Mouse (Mus musculus) lung, embryonic 16.5 days (tissue): ENCODE results near the gene Itih2. TPM values are rescaled to one million over a fixed set of nuclear protein-coding genes. Genes with fewer than 3 reads are reported as not detected.

Experiments used
- ATAC-seq: fragments of 200-750 bp; cut with Nextera tagmentation; 2 replicates; pipeline ENCODE4 v1.8.0; 2017; ENCODE audit warnings: low read depth, mild to moderate bottlenecking, moderate library complexity
- H3K27ac ChIP-seq: fragments of 300-500 bp; sonication (generic); 2 replicates; pipeline ENCODE4 v1.5.1; 2014; ENCODE audit warnings: mild to moderate bottlenecking, control low read depth, low read length
- H3K27me3 ChIP-seq: fragments of 300-500 bp; sonication (generic); 2 replicates; pipeline ENCODE4 v1.6.1; 2014; ENCODE audit warnings: low read depth, low read length, mixed read lengths; ENCODE audit not compliant: control insufficient read depth, insufficient read depth
- H3K36me3 ChIP-seq: fragments of 300-500 bp; sonication (generic); 2 replicates; pipeline ENCODE4 v1.6.1; 2014; ENCODE audit warnings: low read length; ENCODE audit not compliant: control insufficient read depth, insufficient read depth
- H3K4me1 ChIP-seq: fragments of 300-500 bp; sonication (generic); replicated peaks from 2 replicates; pipeline ENCODE4 v1.6.1; 2014; ENCODE audit warnings: low read length, mixed read lengths; ENCODE audit not compliant: control insufficient read depth, insufficient read depth
- H3K4me2 ChIP-seq: fragments of 300-500 bp; sonication (generic); 2 replicates; pipeline ENCODE4 v1.6.1; 2014; ENCODE audit warnings: low read depth, low read length, control low read depth
- H3K4me3 ChIP-seq: fragments of 300-500 bp; sonication (generic); 2 replicates; pipeline ENCODE4 v1.5.1; 2014; ENCODE audit warnings: mild to moderate bottlenecking, low read length, control low read depth
- H3K9ac ChIP-seq: fragments of 300-500 bp; sonication (generic); 2 replicates; pipeline ENCODE4 v1.6.1; 2014; ENCODE audit warnings: low read length, control low read depth
- H3K9me3 ChIP-seq: fragments of 300-500 bp; sonication (generic); 2 replicates; pipeline ENCODE4 v1.6.1; 2016; ENCODE audit warnings: low read length; ENCODE audit not compliant: control insufficient read depth
- WGBS: fragments of 180-500 bp; shearing (Covaris S2); extraction: QIAGEN DNeasy Blood & Tissue Kit; methylation state at CpG from one replicate; pipeline ENCODE4 v1.1.7; 2014; 5-methylcytosine and 5-hydroxymethylcytosine counted together
- polyA plus RNA-seq: library from polyadenylated mRNA; unstranded; fragments of >200 nt; fragmentation: Nextera tagmentation; extraction: Ambion mirVana; gene quantifications from 2 replicates; pipeline ENCODE4 v1.2.1, GENCODE M21; 2015

The Itih2 gene
- polyA plus RNA-seq, 1 experiment from 2014 or later, result 3.9 TPM

DNA sequence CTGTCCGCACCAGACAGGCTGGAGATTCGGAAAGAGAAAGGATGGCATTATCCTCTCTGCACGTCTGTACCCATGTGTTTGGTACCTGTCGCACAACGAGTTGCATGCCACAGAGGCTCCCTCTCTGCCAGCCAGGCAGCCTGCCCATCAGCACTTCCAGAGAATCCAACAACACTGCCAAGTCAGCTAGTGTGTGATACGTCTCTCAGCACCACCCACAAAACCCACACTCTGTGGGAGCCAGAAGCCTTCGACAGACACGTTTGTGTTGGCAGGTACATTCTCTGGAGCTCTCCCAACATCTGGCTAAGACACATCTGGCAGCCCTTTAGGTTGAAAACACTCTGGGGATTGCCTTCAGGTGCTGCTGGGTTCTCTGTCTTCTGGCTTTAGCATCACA lies 16.0 kb upstream of the Itih2 start:
- Histone ChIP-seq H3K9ac (no peak overlapping the region), H3K27ac (no peak overlapping the region), H3K36me3 (no peaks in the 10 kb centered on the region), H3K27me3 (no peaks in the 10 kb centered on the region), H3K4me2 (no peak overlapping the region), H3K4me1 (no peaks in the 10 kb centered on the region), H3K4me3 (no peak overlapping the region), H3K9me3 (no peaks in the 10 kb centered on the region)
- WGBS, result 64% methylated on average over 8 of the region's 8 CpGs
- ATAC-seq, result no peak

DNA sequence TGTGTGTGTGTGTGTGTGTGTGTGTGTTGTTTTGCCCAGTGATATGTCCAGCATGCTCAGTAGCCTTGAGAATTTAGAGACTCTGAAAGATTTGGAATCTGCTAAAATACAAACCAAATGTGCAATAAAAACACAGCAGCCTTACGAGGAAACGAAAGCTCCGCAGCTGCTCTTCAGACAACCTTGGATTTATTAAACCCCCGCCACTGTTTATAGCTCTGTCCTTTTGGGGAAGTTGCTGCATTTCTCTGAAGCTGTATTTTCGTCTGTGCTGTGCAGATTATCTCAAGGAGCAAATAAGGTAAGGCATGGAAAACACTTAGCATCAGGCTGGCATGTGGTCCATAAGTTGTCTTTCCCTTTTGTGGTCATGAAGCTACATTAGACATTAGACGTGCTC lies 14.3 kb upstream of the Itih2 start:
- H3K36me3 ChIP-seq, result no peaks in the 10 kb centered on the region
- H3K4me1 ChIP-seq, result no peaks in the 10 kb centered on the region
- no peaks in the 10 kb centered on the region for H3K9me3 ChIP-seq
- H3K27me3 ChIP-seq, result no peaks in the 10 kb centered on the region
- H3K27ac ChIP-seq, result no peak overlapping the region
- 57% methylated on average over 6 of the region's 6 CpGs for WGBS
- no peak overlapping the region for H3K9ac ChIP-seq
- no peak overlapping the region for H3K4me3 ChIP-seq
- no peak for ATAC-seq
- H3K4me2 ChIP-seq, result no peak overlapping the region

GRCm38 (mm10) chr2:10142472-10143454 lies 11.6 kb upstream of the Itih2 start:
- Histone ChIP-seq H3K4me2 (no peak overlapping the region), H3K27me3 (no peaks in the 10 kb centered on the region), H3K36me3 (no peaks in the 10 kb centered on the region), H3K9ac (no peak overlapping the region), H3K4me3 (no peak overlapping the region), H3K9me3 (no peaks in the 10 kb centered on the region), H3K4me1 (no peaks in the 10 kb centered on the region), H3K27ac (no peak overlapping the region)
- ATAC-seq, result peak; percentile 85
- 33% methylated on average over 8 of the region's 8 CpGs for WGBS

- no peaks in the 10 kb centered on the region for H3K9me3 ChIP-seq
- WGBS, result 70% methylated on average over 5 of the region's 5 CpGs
- no peaks in the 10 kb centered on the region for H3K4me1 ChIP-seq
- H3K4me3 ChIP-seq, result no peak overlapping the region
- ATAC-seq, result no peak
- H3K27me3 ChIP-seq, result no peaks in the 10 kb centered on the region
- no peaks in the 10 kb centered on the region for H3K36me3 ChIP-seq
- H3K4me2 ChIP-seq, result no peak overlapping the region
- no peak overlapping the region for H3K27ac ChIP-seq
- no peak overlapping the region for H3K9ac ChIP-seq
These were observed 9.3 kb upstream of the Itih2 start for GRCm38 (mm10) chr2:10140456-10140855.

DNA sequence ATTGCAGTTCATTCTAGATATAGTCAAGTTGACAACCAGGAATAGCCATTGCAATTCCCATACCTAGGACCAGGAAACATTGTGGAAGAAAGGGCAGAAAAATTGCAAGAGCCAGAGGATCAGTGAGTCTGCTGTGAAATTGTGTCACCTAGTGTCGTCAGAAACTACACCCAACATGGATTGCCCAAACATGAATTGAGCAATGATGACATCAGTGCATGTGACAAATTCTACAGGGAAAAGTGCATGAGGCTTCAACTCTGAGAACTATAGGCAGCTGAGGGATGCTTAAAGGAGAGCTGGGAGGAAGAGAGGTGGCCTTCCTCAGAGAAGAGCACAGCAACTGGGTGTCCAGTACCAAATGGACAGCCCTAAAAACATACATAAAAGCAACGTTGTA lies 6.1 kb upstream of the Itih2 start:
- H3K4me2 ChIP-seq, result no peak overlapping the region
- H3K9me3 ChIP-seq, result no peaks in the 10 kb centered on the region
- 69% methylated on average over 2 of the region's 2 CpGs for WGBS
- no peaks in the 10 kb centered on the region for H3K27me3 ChIP-seq
- H3K4me1 ChIP-seq, result no peaks in the 10 kb centered on the region
- no peak overlapping the region for H3K27ac ChIP-seq
- no peaks in the 10 kb centered on the region for H3K36me3 ChIP-seq
- ATAC-seq, result no peak
- H3K4me3 ChIP-seq, result no peak overlapping the region
- no peak overlapping the region for H3K9ac ChIP-seq

DNA sequence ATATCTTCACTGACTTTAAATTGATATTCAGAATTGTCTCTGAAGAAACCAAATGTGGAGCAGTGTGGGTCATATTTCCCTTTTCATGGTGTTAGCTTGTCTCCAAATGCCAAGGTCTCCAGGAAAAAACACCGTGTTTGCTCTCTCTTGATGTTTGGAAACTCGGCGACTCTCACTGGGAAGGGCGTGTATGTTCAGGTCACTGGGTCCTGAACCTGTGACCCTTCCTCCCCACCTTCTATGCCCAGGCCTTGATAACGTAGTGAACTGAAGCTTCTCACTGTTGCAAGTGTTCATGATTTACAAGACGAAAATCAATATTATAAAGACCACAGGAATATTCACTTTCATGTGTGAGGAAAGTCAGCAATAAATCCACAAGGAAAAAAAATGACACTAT lies 2.7 kb upstream of the Itih2 start:
- Histone ChIP-seq H3K9ac (no peak overlapping the region), H3K27ac (no peak overlapping the region), H3K4me2 (no peak overlapping the region), H3K4me1 (0 out of 2 replicates have a peak, but pooled peaks cover 5% of the 10 kb centered on the region), H3K36me3 (no peaks in the 10 kb centered on the region), H3K27me3 (no peaks in the 10 kb centered on the region), H3K9me3 (no peaks in the 10 kb centered on the region), H3K4me3 (no peak overlapping the region)
- WGBS, result 47% methylated on average over 6 of the region's 6 CpGs
- ATAC-seq, result no peak

DNA sequence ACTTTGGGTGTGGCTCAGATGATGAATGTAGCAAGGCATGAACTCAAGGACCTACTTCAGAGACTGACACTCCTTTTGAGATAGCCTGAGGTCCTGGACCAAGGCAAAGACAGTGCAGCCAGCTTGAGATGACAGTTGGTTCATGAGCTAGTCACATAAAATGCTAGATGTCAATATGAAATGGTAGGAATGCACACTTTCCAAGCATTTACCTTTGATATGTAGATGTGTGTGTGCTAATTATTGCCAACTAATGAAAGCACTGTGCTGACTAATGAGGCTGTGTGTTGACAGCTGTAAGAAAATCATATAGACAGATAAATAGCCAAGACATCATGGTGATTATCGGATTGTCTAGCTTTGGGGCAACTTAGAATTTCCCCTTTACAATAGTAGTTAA lies 932 bp upstream of the Itih2 start:
- no peak for ATAC-seq
- H3K9me3 ChIP-seq, result no peaks in the 10 kb centered on the region
- H3K4me3 ChIP-seq, result no peak overlapping the region
- H3K27me3 ChIP-seq, result no peaks in the 10 kb centered on the region
- WGBS, result 88% methylated on average over 1 of the region's 1 CpGs
- no peak overlapping the region for H3K27ac ChIP-seq
- H3K4me2 ChIP-seq, result no peak overlapping the region
- no peaks in the 10 kb centered on the region for H3K36me3 ChIP-seq
- H3K4me1 ChIP-seq, result 0 out of 2 replicates have a peak, but pooled peaks cover 5% of the 10 kb centered on the region
- H3K9ac ChIP-seq, result no peak overlapping the region

DNA sequence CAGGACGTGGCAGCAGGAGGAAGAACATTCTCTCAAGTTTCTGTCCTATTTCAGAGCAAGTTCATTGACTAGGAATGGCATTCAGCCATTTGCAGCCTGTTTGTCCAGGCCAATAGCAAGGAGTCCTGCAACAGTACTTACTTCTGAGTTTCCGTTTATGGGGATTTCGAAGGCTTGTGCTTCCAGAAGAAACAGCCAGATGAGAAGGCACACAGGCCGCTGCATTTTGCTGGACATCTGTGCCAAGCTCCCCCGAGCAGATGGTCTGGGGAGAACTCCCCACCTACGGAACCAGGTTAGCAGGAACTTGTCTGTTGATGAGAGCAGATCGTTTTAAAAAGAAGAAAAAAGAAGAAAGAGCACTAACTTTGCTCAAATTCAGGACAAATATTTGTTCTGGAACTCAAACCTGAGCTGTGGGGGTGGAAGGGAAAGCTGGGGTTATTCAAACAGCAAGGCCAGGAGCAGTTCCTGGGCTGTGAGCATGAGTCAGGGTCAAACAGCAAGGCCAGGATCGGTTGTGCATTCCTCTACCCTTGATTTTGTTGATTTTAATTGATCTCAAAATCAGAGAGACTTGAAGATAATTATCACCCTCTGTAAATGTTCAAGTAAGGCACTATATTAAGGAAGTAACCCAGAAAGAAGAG lies 730 bp downstream of the Itih2 start:
- H3K36me3 ChIP-seq, result no peaks in the 10 kb centered on the region
- WGBS, result 35% methylated on average over 8 of the region's 8 CpGs
- H3K27ac ChIP-seq, result peak overlapping the region; percentile 57
- H3K4me3 ChIP-seq, result no peak overlapping the region
- H3K27me3 ChIP-seq, result no peaks in the 10 kb centered on the region
- ATAC-seq, result no peak
- 0 out of 2 replicates have a peak, but pooled peaks cover 5% of the 10 kb centered on the region for H3K4me1 ChIP-seq
- no peaks in the 10 kb centered on the region for H3K9me3 ChIP-seq
- no peak overlapping the region; the same call in 1 of the 2 replicates for H3K9ac ChIP-seq
- H3K4me2 ChIP-seq, result 0 out of 2 replicates have a peak overlapping the region, but pooled peaks have one; percentile 14

- Histone ChIP-seq H3K9me3 (no peaks in the 10 kb centered on the region), H3K27ac (no peak overlapping the region), H3K4me1 (0 out of 2 replicates have a peak, but pooled peaks cover 5% of the 10 kb centered on the region), H3K4me2 (no peak overlapping the region), H3K27me3 (no peaks in the 10 kb centered on the region), H3K9ac (no peak overlapping the region), H3K4me3 (no peak overlapping the region), H3K36me3 (no peaks in the 10 kb centered on the region)
- ATAC-seq, result no peak
- 80% methylated on average over 4 of the region's 4 CpGs for WGBS
These were observed 2.6 kb downstream of the Itih2 start for GRCm38 (mm10) chr2:10128571-10128970.
